Mouse (Mus musculus): ENCODE results near the gene Hoxa3. TPM values are rescaled to one million over a fixed set of nuclear protein-coding genes. Genes with fewer than 3 reads are reported as not detected.

Hoxa3 gene
- polyA plus RNA-seq, 1 experiment from 2014 or later, result 1.2 TPM

DNA sequence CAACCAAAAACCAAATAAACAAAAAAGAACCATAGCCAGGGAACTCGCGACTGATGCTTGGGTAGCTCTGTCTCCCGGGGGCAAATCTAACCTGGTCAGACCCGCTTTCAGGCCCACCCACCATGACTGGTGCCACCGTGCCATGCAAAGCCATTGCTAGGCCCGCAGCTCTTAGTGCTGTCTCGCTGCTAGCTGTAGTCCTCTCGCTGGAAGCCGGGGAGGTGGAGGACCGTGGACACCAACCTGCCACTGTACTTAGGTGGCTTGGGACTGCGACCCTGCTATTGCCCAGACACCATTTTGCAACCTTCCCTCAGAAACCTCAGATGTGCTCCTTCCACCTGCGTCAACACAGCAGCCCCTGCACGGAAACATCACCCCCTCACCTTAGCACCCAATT lies 1.2 kb downstream of the Hoxa3 start:
- Histone ChIP-seq H3K27me3 (peaks cover 95% of the 10 kb centered on the region), H3K4me1 (peaks cover 3% of the 10 kb centered on the region), H3K27ac (no peak overlapping the region), H3K9ac (no peak overlapping the region), H3K36me3 (no peaks in the 10 kb centered on the region), H3K4me3 (no peak overlapping the region), H3K9me3 (no peaks in the 10 kb centered on the region), H3K4me2 (replicated peaks) (no peak overlapping the region)
- 3% methylated on average over 13 of the region's 13 CpGs for WGBS
- ATAC-seq (ENCODE audit: insufficient number of reproducible peaks, insufficient read depth, low FRiP score, low TSS enrichment), result no peak

DNA sequence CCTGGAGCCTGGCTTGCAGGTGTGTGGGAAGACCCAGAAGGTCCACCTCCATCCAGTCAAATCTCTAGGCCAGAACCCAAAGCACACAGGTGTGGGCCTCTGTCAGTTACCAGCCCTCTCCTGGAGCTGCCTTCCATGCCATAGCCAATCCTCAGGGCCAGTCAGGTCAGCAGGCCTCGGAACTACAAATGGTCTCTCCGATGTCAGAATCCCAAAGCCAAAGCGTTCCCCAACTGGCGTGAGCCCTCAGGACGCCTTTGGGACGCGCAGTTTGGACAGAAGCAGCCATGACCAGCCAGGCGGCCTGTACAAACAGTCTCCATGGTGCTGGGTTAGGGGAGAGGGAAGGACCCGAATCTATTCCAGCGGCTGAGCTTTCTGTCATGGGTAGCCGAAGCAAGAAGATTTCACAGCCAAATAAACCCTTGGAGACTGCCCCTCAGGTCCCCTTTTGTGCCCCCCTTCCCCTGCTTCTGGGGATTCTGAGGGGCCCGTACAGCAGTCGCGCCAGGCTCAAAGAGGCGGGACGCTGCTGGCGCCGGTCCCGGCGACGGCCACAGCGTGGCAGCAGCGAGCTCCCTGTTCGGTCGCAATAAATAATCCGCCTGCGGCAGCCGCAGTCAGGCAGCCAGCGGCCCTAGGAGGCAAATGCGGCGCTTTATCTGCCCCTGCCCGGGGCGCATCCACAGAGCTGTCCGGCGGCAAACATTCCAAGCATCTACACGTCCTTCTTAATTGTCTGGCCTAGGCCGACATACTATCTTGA lies 1.8 kb downstream of the Hoxa3 start:
- ATAC-seq (ENCODE audit: insufficient number of reproducible peaks, insufficient read depth, low FRiP score, low TSS enrichment), result no peak
- WGBS, result under 1% methylated on average over 37 of the region's 37 CpGs
- Histone ChIP-seq H3K27me3 (peaks cover 95% of the 10 kb centered on the region), H3K9me3 (no peaks in the 10 kb centered on the region), H3K27ac (no peak overlapping the region), H3K36me3 (no peaks in the 10 kb centered on the region), H3K4me3 (no peak overlapping the region), H3K9ac (no peak overlapping the region), H3K4me1 (no peaks in the 10 kb centered on the region), H3K4me2 (replicated peaks) (no peak overlapping the region)

DNA sequence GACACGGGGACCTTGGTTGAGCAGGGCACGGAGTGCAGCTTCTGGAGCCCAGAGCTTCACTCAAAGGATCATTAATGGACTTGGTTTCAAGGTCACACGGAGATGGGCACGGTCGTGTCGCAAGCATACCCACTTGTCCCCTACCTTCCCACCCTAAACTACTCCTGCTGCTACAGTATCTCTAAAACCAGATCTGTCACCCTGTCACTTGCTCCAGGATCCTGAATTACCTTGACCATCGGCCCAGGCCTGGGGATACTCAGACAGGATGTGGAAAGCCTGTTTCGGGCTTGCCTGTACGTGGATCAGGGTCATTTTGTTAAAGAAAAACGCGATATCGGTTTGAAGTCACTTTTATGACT lies 3.5 kb downstream of the Hoxa3 start:
- ATAC-seq (ENCODE audit: insufficient number of reproducible peaks, insufficient read depth, low FRiP score, low TSS enrichment), result no peak
- no peaks in the 10 kb centered on the region for H3K9me3 ChIP-seq
- no peak overlapping the region for H3K27ac ChIP-seq
- no peaks in the 10 kb centered on the region for H3K4me1 ChIP-seq
- H3K9ac ChIP-seq, result no peak overlapping the region
- no peak overlapping the region for H3K4me2 ChIP-seq (replicated peaks)
- peaks cover 95% of the 10 kb centered on the region for H3K27me3 ChIP-seq
- no peaks in the 10 kb centered on the region for H3K36me3 ChIP-seq
- WGBS, result 5% methylated on average over 12 of the region's 12 CpGs
- H3K4me3 ChIP-seq, result no peak overlapping the region

DNA sequence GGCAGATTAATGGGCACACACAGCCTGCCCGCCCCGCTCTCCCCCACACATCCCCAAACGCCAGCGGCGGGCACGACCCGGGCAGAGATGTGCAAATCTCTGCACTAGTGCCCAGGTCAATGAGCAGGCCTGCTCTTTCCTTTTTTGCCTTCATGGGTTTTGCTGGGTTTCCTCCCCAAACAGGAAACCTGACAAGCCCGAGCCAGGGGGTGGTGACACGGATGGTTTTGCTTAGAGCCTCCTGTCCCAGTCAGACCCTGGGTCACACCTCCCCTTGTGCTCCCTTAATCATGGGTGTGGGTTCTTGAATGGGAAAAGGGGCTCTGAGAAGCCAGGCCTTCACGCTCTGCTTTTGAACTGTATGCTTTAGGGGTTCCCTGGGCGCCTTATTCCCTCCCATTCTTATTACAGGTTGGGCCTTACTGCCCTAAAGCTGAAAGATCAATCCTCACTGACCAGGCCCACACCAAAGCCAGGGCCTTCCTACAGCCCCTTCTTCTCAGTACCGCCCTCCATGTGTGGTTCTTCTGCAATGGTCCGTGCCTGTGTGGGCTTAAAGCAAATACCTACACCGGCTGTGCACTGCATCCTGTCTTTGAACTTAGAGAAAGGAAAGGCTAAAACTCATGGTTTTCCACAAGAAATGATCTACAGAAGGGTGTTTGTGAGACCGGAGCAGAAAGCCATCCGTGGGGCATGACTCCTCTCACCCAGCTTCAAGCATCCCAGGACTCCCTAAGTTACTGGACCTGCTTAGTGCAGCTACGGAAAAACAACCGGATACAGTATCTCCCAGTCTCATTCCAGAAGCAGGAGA lies 4.1 kb downstream of the Hoxa3 start:
- Histone ChIP-seq H3K9ac (no peak overlapping the region), H3K9me3 (no peaks in the 10 kb centered on the region), H3K4me1 (0 out of 2 replicates have a peak, but pooled peaks cover 4% of the 10 kb centered on the region), H3K27me3 (peaks cover 95% of the 10 kb centered on the region), H3K27ac (no peak overlapping the region), H3K4me3 (no peak overlapping the region), H3K36me3 (no peaks in the 10 kb centered on the region), H3K4me2 (replicated peaks) (no peak overlapping the region)
- ATAC-seq (ENCODE audit: insufficient number of reproducible peaks, insufficient read depth, low FRiP score, low TSS enrichment), result no peak
- 3% methylated on average over 18 of the region's 18 CpGs for WGBS

DNA sequence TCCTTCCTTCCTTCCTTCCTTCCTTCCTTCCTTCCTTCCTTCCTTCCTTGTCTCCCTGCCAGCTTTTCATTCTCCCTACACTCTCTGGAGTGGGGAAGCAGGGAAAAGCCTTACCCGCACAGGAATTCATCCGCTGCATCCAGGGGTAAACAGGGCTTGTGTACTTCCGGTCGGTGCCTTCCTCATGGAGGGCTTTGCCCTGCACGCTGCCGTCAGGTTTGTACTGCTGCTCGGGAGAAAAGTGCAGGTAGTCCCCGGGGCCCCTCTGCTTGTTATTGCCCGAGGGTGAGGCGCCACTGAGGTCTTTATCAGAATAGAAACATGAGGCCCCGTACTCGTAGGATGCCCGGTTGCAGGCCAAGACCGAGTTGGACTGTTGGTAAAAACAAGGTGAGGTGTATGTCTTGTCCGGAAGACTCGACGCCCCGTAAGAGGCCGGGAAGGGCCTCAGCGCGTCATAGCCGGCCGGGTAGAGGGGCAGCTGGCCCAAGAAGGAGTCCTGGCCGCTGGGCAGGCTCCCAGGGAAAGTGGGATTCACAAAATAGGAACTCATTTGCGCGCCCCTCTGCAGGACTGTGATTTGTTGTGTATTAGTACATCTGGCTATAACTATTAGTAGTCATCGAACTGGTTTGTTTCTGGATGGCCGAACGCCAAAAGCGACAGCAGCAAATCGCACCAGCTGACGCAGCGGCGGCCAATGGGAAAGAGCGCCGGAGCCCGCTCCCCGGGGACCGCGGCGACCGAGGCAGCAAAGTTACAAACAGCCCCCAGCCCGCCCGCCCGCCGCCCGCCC lies 4.9 kb downstream of the Hoxa3 start, which contains the start of gene Hoxa6:
TSS of gene Hoxa6 (minus strand) at position 651 of the 796 bp plus-strand sequence.
- H3K4me1 ChIP-seq, result 0 out of 2 replicates have a peak, but pooled peaks cover 9% of the 10 kb centered on the region
- H3K4me2 ChIP-seq (replicated peaks), result no peak within 1 kb of the TSS
- no peak for ATAC-seq (ENCODE audit: insufficient number of reproducible peaks, insufficient read depth, low FRiP score, low TSS enrichment)
- no peak within 1 kb of the TSS for H3K9ac ChIP-seq
- H3K36me3 ChIP-seq, result no peaks in the 10 kb centered on the region
- H3K27ac ChIP-seq, result no peak within 1 kb of the TSS
- H3K9me3 ChIP-seq, result no peaks in the 10 kb centered on the region
- under 1% methylated on average over 47 of the region's 47 CpGs for WGBS
- no peak within 1 kb of the TSS for H3K4me3 ChIP-seq
- H3K27me3 ChIP-seq, result peaks cover 97% of the 10 kb centered on the region

DNA sequence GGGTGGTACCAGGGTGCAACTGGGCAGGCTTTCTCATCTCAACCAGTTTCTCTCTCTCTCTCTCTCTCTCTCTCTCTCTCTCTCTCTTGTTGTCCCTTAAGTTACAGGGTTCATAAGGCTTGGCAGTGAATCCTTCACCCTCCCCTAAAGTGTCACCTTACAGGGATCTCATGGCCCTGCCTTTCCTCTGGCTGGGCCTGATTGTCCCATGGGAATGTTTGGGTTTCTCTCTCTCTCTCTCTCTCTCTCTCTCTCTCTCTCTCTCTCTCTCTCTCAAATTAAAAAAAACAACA lies 5.5 kb downstream of the Hoxa3 start:
- no peak for ATAC-seq (ENCODE audit: insufficient number of reproducible peaks, insufficient read depth, low FRiP score, low TSS enrichment)
- no peak overlapping the region for H3K27ac ChIP-seq
- no peaks in the 10 kb centered on the region for H3K9me3 ChIP-seq
- H3K4me1 ChIP-seq, result 0 out of 2 replicates have a peak, but pooled peaks cover 9% of the 10 kb centered on the region
- H3K36me3 ChIP-seq, result no peaks in the 10 kb centered on the region
- no peak overlapping the region for H3K9ac ChIP-seq
- peaks cover 99% of the 10 kb centered on the region for H3K27me3 ChIP-seq
- H3K4me2 ChIP-seq (replicated peaks), result no peak overlapping the region
- H3K4me3 ChIP-seq, result no peak overlapping the region

DNA sequence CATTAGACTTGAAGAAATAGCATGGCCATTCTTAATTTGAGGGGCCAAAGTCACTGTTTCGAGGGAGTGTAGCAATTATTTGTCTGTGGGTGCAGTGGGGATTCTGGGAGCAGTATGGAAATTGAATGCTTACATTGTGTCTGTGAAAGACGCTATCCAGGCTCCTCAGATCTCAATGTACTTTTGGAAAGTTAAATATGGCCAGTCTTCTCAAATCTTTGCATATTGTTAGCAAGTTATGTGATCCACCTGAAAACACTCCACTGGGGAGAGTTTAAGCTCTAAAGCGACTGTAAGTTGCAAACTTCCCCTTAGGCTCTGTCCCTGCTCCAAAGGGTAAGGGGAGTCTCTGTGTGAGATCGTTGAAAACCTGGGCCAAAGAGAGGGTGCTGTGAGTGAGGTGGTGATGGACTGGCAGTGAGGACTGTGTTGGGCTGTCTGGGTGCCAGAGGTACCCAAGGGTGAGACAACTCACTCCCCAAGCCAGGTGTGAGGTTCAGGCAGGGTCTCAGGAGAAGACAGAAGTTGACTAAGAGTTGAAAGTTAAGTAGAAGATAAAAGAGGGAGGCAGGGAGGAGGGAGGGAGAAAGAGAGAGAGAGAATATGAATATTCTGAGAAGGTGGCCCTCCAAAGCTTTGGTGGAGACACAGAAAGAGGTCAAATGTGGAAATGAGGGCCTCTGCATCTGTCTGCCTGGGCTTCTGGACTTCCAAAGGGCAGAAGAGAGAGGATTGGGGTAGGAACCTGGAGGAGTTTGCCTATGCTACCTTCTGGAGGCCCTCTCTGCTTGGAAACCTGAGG lies 6.1 kb downstream of the Hoxa3 start:
- H3K27me3 ChIP-seq, result peaks cover 98% of the 10 kb centered on the region
- no peak overlapping the region for H3K4me3 ChIP-seq
- H3K9ac ChIP-seq, result no peak overlapping the region
- no peaks in the 10 kb centered on the region for H3K9me3 ChIP-seq
- WGBS, result 3% methylated on average over 4 of the region's 4 CpGs
- H3K36me3 ChIP-seq, result no peaks in the 10 kb centered on the region
- H3K27ac ChIP-seq, result no peak overlapping the region
- ATAC-seq (ENCODE audit: insufficient number of reproducible peaks, insufficient read depth, low FRiP score, low TSS enrichment), result no peak
- H3K4me2 ChIP-seq (replicated peaks), result no peak overlapping the region
- H3K4me1 ChIP-seq, result 0 out of 2 replicates have a peak, but pooled peaks cover 9% of the 10 kb centered on the region

DNA sequence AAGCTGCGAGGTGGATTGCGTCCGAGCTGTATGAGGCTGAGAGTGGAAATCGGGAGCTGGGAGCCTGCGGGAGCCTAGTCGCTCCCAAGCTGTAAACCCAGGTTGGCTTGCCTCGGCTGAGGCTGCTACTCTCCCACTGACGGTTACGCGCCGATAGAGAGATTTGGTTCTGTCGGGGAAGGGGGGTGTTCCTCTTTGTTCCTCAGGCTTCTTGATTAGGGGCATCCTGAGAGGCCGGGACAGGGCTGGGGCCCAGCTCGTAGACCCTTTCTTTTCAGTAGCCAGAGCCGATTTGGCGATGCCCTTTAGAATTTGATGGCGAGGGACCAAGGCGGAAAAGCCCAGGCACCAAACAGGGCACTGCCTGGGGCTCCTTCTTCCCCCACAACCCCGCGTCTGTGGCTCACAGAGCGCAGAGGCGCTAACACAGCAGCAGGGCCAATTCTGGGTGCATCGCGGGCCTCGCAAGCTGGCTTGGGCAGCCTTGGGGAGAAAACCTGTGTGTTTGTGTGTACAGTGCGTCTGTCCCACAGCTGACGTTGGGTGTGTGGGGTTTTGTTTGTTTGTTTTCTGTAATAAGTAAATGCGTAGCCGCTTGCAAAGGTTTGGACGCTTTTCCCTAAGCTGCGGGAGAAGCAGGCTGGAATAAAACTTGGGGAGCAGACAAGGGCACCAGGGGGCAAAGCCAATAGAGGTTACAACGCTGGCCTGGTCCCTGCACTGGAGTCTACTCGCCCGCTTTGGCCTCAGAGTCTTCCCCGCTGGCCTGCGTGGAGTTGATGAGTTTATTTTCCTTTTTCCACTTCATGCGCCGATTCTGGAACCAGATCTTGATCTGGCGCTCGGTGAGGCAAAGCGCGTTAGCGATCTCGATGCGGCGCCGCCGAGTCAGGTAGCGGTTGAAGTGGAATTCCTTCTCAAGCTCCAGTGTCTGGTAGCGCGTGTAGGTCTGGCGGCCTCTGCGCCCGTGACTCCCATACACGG lies 7.2 kb downstream of the Hoxa3 start:
- no peak overlapping the region for H3K27ac ChIP-seq
- no peak overlapping the region for H3K9ac ChIP-seq
- no peak overlapping the region for H3K4me3 ChIP-seq
- H3K36me3 ChIP-seq, result no peaks in the 10 kb centered on the region
- no peak overlapping the region for H3K4me2 ChIP-seq (replicated peaks)
- 0 out of 2 replicates have a peak, but pooled peaks cover 9% of the 10 kb centered on the region for H3K4me1 ChIP-seq
- ATAC-seq (ENCODE audit: insufficient number of reproducible peaks, insufficient read depth, low FRiP score, low TSS enrichment), result no peak
- H3K27me3 ChIP-seq, result peaks cover 92% of the 10 kb centered on the region
- 1% methylated on average over 55 of the region's 55 CpGs for WGBS
- no peaks in the 10 kb centered on the region for H3K9me3 ChIP-seq

DNA sequence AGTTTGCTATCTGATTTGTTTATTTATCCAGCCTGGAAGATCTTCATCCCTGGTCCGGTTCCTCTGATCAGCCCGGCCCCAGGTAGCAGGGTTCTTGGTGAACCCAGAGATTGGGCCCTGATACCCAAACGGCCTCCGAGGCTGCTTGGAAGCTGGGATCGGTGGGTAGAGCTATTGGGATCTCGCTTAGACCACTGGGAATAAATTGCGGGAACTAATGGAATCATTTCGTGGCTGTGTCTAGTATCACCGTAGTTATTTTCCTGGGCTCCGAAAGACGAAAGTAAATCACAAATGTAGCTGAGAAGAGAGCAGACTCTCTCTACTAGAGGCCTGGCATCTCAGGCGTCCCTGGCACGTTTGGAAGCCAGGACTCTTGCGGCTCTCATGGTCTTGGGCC lies 7.9 kb downstream of the Hoxa3 start:
- H3K4me2 ChIP-seq (replicated peaks), result no peak overlapping the region
- H3K4me3 ChIP-seq, result no peak overlapping the region
- no peaks in the 10 kb centered on the region for H3K36me3 ChIP-seq
- H3K9ac ChIP-seq, result no peak overlapping the region
- H3K27ac ChIP-seq, result no peak overlapping the region
- ATAC-seq (ENCODE audit: insufficient number of reproducible peaks, insufficient read depth, low FRiP score, low TSS enrichment), result no peak
- peaks cover 93% of the 10 kb centered on the region for H3K27me3 ChIP-seq
- H3K4me1 ChIP-seq, result 0 out of 2 replicates have a peak, but pooled peaks cover 9% of the 10 kb centered on the region
- H3K9me3 ChIP-seq, result no peaks in the 10 kb centered on the region
- 3% methylated on average over 14 of the region's 14 CpGs for WGBS

DNA sequence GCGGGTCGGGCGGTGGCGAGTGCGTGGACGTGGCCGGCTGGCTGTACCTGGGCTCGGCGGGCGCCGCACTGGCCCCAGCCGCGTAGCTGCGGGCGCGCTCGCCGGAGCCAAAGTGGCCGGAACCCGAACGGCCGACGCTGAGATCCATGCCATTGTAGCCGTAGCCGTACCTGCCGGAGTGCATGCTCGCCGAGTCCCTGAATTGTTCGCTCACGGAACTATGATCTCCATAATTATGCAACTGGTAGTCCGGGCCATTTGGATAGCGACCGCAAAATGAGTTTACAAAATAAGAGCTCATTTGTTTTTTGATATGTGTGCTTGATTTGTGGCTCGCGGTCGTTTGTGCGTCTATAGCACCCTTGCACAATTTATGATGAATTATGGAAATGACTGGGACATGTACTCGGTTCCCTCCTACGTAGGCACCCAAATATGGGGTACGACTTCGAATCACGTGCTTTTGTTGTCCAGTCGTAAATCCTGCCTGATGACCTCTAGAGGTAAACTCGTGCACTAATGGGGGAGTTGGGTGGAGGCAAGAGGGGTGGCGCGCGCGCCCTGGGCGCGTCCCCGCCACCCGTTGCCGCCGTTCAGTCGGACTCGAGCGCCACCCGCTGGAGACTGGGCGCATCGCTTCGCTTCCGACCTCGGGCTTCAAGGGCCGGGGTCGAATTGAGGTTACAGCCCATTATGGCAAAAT lies 8.9 kb downstream of the Hoxa3 start, which contains the start of gene Hoxa5:
TSS of gene Hoxa5 (minus strand) at position 538 of the 703 bp plus-strand sequence.
- Histone ChIP-seq H3K4me3 (peak within 1 kb of the TSS; percentile 17), H3K27ac (no peak within 1 kb of the TSS), H3K9ac (no peak within 1 kb of the TSS), H3K4me2 (replicated peaks) (peak within 1 kb of the TSS; percentile 41), H3K36me3 (no peaks in the 10 kb centered on the region), H3K9me3 (no peaks in the 10 kb centered on the region), H3K4me1 (0 out of 2 replicates have a peak, but pooled peaks cover 9% of the 10 kb centered on the region), H3K27me3 (peaks cover 93% of the 10 kb centered on the region)
- under 1% methylated on average over 65 of the region's 65 CpGs for WGBS
- ATAC-seq (ENCODE audit: insufficient number of reproducible peaks, insufficient read depth, low FRiP score, low TSS enrichment), result no peak
